Mouse (Mus musculus) stomach, embryonic 14.5 days (tissue): ENCODE measurements at regions not wholly inside any gene's neighbourhood (a gene's known extent, or its start where the extent isn't known, plus 50 kb on each side); places are given as distances from the start of the nearest gene placed in this dataset.
"Not testable (repeated sequence)": the region's sequence is repeated elsewhere in the genome, so short reads cannot be mapped to it uniquely, and the experiment has no call there.

Experiments
- ATAC-seq: fragments of 200-750 bp; cut with Nextera tagmentation; 2 replicates; pipeline ENCODE4 v1.8.0; 2017; ENCODE audit warnings: low read depth, moderate TSS enrichment; ENCODE audit not compliant: insufficient number of reproducible peaks, insufficient read depth, low FRiP score
- H3K27ac ChIP-seq: fragments of 300-500 bp; sonication (generic); 2 replicates; pipeline ENCODE4 v1.5.1; 2014; ENCODE audit warnings: mild to moderate bottlenecking, low read length, moderate library complexity, mixed read lengths
- H3K27me3 ChIP-seq: fragments of 300-500 bp; sonication (generic); 2 replicates; pipeline ENCODE4 v1.6.1; 2014; ENCODE audit warnings: low read length, control low read depth, mixed read lengths; ENCODE audit not compliant: control insufficient read depth, insufficient read depth
- H3K36me3 ChIP-seq: fragments of 300-500 bp; sonication (generic); 2 replicates; pipeline ENCODE4 v1.6.1; 2014; ENCODE audit warnings: mild to moderate bottlenecking, control low read depth, low read length, moderate library complexity, mixed read lengths; ENCODE audit not compliant: control insufficient read depth, insufficient read depth
- H3K4me1 ChIP-seq: fragments of 300-500 bp; sonication (generic); 2 replicates; pipeline ENCODE4 v1.6.1; 2014; ENCODE audit warnings: low read length, control low read depth, mixed read lengths; ENCODE audit not compliant: control insufficient read depth, insufficient read depth
- H3K4me2 ChIP-seq: fragments of 300-500 bp; sonication (generic); replicated peaks from 2 replicates; pipeline ENCODE4 v1.6.1; 2014; ENCODE audit warnings: low read depth, low read length, control low read depth
- H3K4me3 ChIP-seq: fragments of 300-500 bp; sonication (generic); 2 replicates; pipeline ENCODE4 v1.5.1; 2014; ENCODE audit warnings: low read depth, low read length, control low read depth
- H3K9ac ChIP-seq: fragments of 300-500 bp; sonication (generic); replicated peaks from 2 replicates; pipeline ENCODE4 v1.6.1; 2014; ENCODE audit warnings: low read depth, mild to moderate bottlenecking, control low read depth, low read length, moderate library complexity, mixed read lengths
- H3K9me3 ChIP-seq: fragments of 300-500 bp; sonication (generic); 2 replicates; pipeline ENCODE4 v1.6.1; 2016; ENCODE audit warnings: low read depth, low read length, control low read depth; ENCODE audit not compliant: control insufficient read depth
- WGBS: fragments of 180-500 bp; shearing (Covaris S2); extraction: QIAGEN DNeasy Blood & Tissue Kit; methylation state at CpG from one replicate; pipeline ENCODE4 v1.1.7; 2014; 5-methylcytosine and 5-hydroxymethylcytosine counted together

GRCm38 (mm10) chr10:46629876-46630275 is 1052.2 kb downstream of the Hace1 start:
- Histone ChIP-seq H3K4me3 (no peak overlapping the region), H3K4me1 (no peaks in the 10 kb centered on the region), H3K9me3 (no peaks in the 10 kb centered on the region; the same call in 1 of the 2 replicates), H3K27me3 (no peaks in the 10 kb centered on the region), H3K9ac (no peak overlapping the region), H3K27ac (no peak overlapping the region), H3K36me3 (no peaks in the 10 kb centered on the region), H3K4me2 (no peak overlapping the region)
- no peak for ATAC-seq
- 90% methylated on average over 1 of the region's 1 CpGs for WGBS

GRCm38 (mm10) chr10:46663041-46663440 is 1085.4 kb downstream of the Hace1 start:
- H3K4me1 ChIP-seq: no peaks in the 10 kb centered on the region
- H3K9ac ChIP-seq: no peak overlapping the region
- no peaks in the 10 kb centered on the region for H3K9me3 ChIP-seq
- H3K36me3 ChIP-seq: no peaks in the 10 kb centered on the region
- H3K4me2 ChIP-seq: no peak overlapping the region
- no peak overlapping the region for H3K27ac ChIP-seq
- ATAC-seq: no peak
- no peak overlapping the region for H3K4me3 ChIP-seq
- H3K27me3 ChIP-seq: no peaks in the 10 kb centered on the region

GRCm38 (mm10) chr10:46689823-46690372 is 1112.3 kb downstream of the Hace1 start:
- not testable (repeated sequence) for H3K27me3 ChIP-seq, H3K9ac ChIP-seq, H3K4me3 ChIP-seq, H3K4me2 ChIP-seq, ATAC-seq, H3K27ac ChIP-seq, H3K9me3 ChIP-seq, H3K36me3 ChIP-seq, H3K4me1 ChIP-seq
- 100% methylated on average over 1 of the region's 1 CpGs for WGBS

GRCm38 (mm10) chr10:46692661-46693060 is 1115.0 kb downstream of the Hace1 start:
- no peak for ATAC-seq
- Histone ChIP-seq H3K4me2 (no peak overlapping the region), H3K27ac (no peak overlapping the region), H3K36me3 (no peaks in the 10 kb centered on the region), H3K4me3 (no peak overlapping the region), H3K9me3 (no peaks in the 10 kb centered on the region), H3K27me3 (no peaks in the 10 kb centered on the region), H3K9ac (no peak overlapping the region), H3K4me1 (no peaks in the 10 kb centered on the region)
- 83% methylated on average over 3 of the region's 3 CpGs for WGBS

- Histone ChIP-seq H3K27ac (no peak overlapping the region), H3K9ac (no peak overlapping the region), H3K4me1 (no peaks in the 10 kb centered on the region), H3K36me3 (no peaks in the 10 kb centered on the region), H3K4me3 (no peak overlapping the region), H3K27me3 (no peaks in the 10 kb centered on the region), H3K4me2 (no peak overlapping the region), H3K9me3 (no peaks in the 10 kb centered on the region)
- ATAC-seq: peak; percentile 82; the same call in 1 of the 2 replicates
- 36% methylated on average over 2 of the region's 2 CpGs for WGBS
Measured at GRCm38 (mm10) chr10:46697363-46698246, 1120.0 kb downstream of the Hace1 start.

- no peak for ATAC-seq
- Histone ChIP-seq H3K27me3 (no peaks in the 10 kb centered on the region), H3K9ac (no peak overlapping the region), H3K9me3 (no peaks in the 10 kb centered on the region), H3K36me3 (no peaks in the 10 kb centered on the region), H3K27ac (no peak overlapping the region), H3K4me3 (no peak overlapping the region), H3K4me2 (no peak overlapping the region), H3K4me1 (no peaks in the 10 kb centered on the region)
- 69% methylated on average over 4 of the region's 4 CpGs for WGBS
Measured at GRCm38 (mm10) chr10:46701221-46701620, 1123.6 kb downstream of the Hace1 start.

GRCm38 (mm10) chr10:46708022-46708421 is 1130.4 kb downstream of the Hace1 start:
- H3K4me1 ChIP-seq, H3K27ac ChIP-seq, H3K27me3 ChIP-seq, H3K9ac ChIP-seq, H3K4me3 ChIP-seq, H3K9me3 ChIP-seq, H3K36me3 ChIP-seq, ATAC-seq, H3K4me2 ChIP-seq: not testable (repeated sequence)

- Histone ChIP-seq H3K9ac (no peak overlapping the region), H3K36me3 (no peaks in the 10 kb centered on the region), H3K9me3 (no peaks in the 10 kb centered on the region), H3K4me1 (no peaks in the 10 kb centered on the region), H3K4me3 (no peak overlapping the region), H3K4me2 (no peak overlapping the region), H3K27ac (no peak overlapping the region), H3K27me3 (no peaks in the 10 kb centered on the region)
- no peak for ATAC-seq
Measured at GRCm38 (mm10) chr10:46712690-46713089, 1135.1 kb downstream of the Hace1 start.
